Mouse (Mus musculus) embryonic facial prominence, embryonic 12.5 days (tissue): ENCODE measurements around the gene Uvrag. TPM values are rescaled to one million over a fixed set of nuclear protein-coding genes. Genes with fewer than 3 reads are reported as not detected.

Experiments used
- ATAC-seq: fragments of 200-750 bp; cut with Nextera tagmentation; 2 replicates; pipeline ENCODE4 v1.8.0; 2017; ENCODE audit not compliant: insufficient number of reproducible peaks, insufficient read depth, low FRiP score, low TSS enrichment
- H3K27ac ChIP-seq: fragments of 300-500 bp; sonication (generic); 2 replicates; pipeline ENCODE4 v1.5.1; 2016; ENCODE audit warnings: mild to moderate bottlenecking
- H3K27me3 ChIP-seq: fragments of 300-500 bp; sonication (generic); 2 replicates; pipeline ENCODE4 v1.6.1; 2016; ENCODE audit warnings: mild to moderate bottlenecking, moderate library complexity
- H3K36me3 ChIP-seq: fragments of 300-500 bp; sonication (generic); 2 replicates; pipeline ENCODE4 v1.6.1; 2016; ENCODE audit warnings: mild to moderate bottlenecking
- H3K4me1 ChIP-seq: fragments of 300-500 bp; sonication (generic); 2 replicates; pipeline ENCODE4 v1.6.1; 2016
- H3K4me2 ChIP-seq: fragments of 300-500 bp; sonication (generic); replicated peaks from 2 replicates; pipeline ENCODE4 v1.6.1; 2016; ENCODE audit warnings: mild to moderate bottlenecking, moderate library complexity
- H3K4me3 ChIP-seq: fragments of 300-500 bp; sonication (generic); 2 replicates; pipeline ENCODE4 v1.5.1; 2016; ENCODE audit warnings: mild to moderate bottlenecking
- H3K9ac ChIP-seq: fragments of 300-500 bp; sonication (generic); 2 replicates; pipeline ENCODE4 v1.6.1; 2016; ENCODE audit warnings: mild to moderate bottlenecking, moderate library complexity
- H3K9me3 ChIP-seq: fragments of 300-500 bp; sonication (generic); 2 replicates; pipeline ENCODE4 v1.6.1; 2016; ENCODE audit warnings: mild to moderate bottlenecking, moderate library complexity
- WGBS: fragments of 180-500 bp; shearing (Covaris S2); methylation state at CpG from one replicate; pipeline ENCODE4 v1.1.7; 2016; 5-methylcytosine and 5-hydroxymethylcytosine counted together
- polyA plus RNA-seq: library from polyadenylated mRNA; unstranded; fragments of >200 nt; fragmentation: Nextera tagmentation; extraction: Ambion mirVana; gene quantifications from 2 replicates; pipeline ENCODE4 v1.2.1, GENCODE M21; 2016

The Uvrag gene
- polyA plus RNA-seq, 1 experiment from 2014 or later = 20.2 TPM

- Histone ChIP-seq H3K27ac (no peak overlapping the region), H3K4me2 (no peak overlapping the region), H3K36me3 (peaks cover 11% of the 10 kb centered on the region; the same call in 1 of the 2 replicates), H3K4me3 (no peak overlapping the region), H3K4me1 (no peaks in the 10 kb centered on the region), H3K9ac (no peak overlapping the region), H3K27me3 (no peaks in the 10 kb centered on the region), H3K9me3 (no peaks in the 10 kb centered on the region)
- ATAC-seq = no peak
- WGBS = 88% methylated on average over 17 of the region's 17 CpGs
Measured at GRCm38 (mm10) chr7:99091915-99092645, 48.9 kb downstream of the Uvrag start.

GRCm38 (mm10) chr7:99089716-99090115 is 51.2 kb downstream of the Uvrag start:
- Histone ChIP-seq H3K36me3 (peaks cover 8% of the 10 kb centered on the region; the same call in 1 of the 2 replicates), H3K27ac (no peak overlapping the region), H3K9ac (no peak overlapping the region), H3K9me3 (no peaks in the 10 kb centered on the region), H3K4me3 (no peak overlapping the region), H3K27me3 (no peaks in the 10 kb centered on the region), H3K4me1 (0 out of 2 replicates have a peak, but pooled peaks cover 8% of the 10 kb centered on the region), H3K4me2 (no peak overlapping the region)
- no peak for ATAC-seq
- 79% methylated on average over 4 of the region's 4 CpGs for WGBS

DNA sequence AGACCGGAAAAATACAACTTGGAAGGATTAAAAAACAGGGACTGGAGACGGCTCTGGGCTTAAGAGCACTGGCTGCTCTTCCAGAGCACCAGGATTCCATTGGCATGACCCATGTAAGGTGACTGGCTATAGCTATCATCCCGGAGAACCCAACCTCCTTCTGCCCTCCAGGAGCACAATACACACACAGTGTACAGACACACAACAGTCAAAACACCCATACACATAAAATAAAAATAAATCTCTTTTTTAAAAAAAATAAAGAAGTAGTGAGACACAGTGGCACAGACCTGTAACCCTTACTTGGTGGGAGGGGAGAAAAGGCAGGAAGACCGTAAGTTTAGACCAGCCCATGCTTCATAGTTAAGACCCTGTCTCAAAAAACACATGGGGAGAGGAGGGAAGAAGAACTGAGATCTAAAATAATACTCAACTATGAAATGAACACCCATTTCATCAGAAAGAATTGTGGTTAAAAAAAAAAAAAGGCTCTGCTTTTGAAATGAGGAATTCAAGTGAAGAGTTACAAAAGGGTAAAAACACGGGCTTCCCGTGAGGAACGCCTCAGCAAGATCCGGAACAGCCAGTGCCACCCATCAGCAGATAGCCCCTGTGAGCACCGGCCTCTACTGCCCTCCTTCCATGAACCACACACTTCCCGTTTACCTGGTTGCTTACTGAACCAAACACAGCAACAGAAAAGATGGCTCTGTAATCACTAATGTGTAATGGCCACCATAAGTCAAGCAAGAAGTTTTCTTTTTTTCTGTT is 52.2 kb downstream of the Uvrag start:
- Histone ChIP-seq H3K27ac (no peak overlapping the region), H3K4me3 (no peak overlapping the region), H3K9ac (no peak overlapping the region), H3K27me3 (no peaks in the 10 kb centered on the region), H3K4me2 (no peak overlapping the region), H3K9me3 (no peaks in the 10 kb centered on the region), H3K36me3 (peaks cover 4% of the 10 kb centered on the region; the same call in 1 of the 2 replicates), H3K4me1 (0 out of 2 replicates have a peak, but pooled peaks cover 8% of the 10 kb centered on the region)
- ATAC-seq = no peak
- WGBS = 92% methylated on average over 10 of the region's 10 CpGs

GRCm38 (mm10) chr7:99087581-99087980 is 53.4 kb downstream of the Uvrag start:
- Histone ChIP-seq H3K9ac (no peak overlapping the region), H3K27ac (no peak overlapping the region), H3K36me3 (peaks cover 4% of the 10 kb centered on the region; the same call in 1 of the 2 replicates), H3K4me2 (no peak overlapping the region), H3K27me3 (no peaks in the 10 kb centered on the region), H3K4me3 (no peak overlapping the region), H3K9me3 (no peaks in the 10 kb centered on the region), H3K4me1 (0 out of 2 replicates have a peak, but pooled peaks cover 8% of the 10 kb centered on the region)
- no peak for ATAC-seq
- 62% methylated on average over 7 of the region's 7 CpGs for WGBS

DNA sequence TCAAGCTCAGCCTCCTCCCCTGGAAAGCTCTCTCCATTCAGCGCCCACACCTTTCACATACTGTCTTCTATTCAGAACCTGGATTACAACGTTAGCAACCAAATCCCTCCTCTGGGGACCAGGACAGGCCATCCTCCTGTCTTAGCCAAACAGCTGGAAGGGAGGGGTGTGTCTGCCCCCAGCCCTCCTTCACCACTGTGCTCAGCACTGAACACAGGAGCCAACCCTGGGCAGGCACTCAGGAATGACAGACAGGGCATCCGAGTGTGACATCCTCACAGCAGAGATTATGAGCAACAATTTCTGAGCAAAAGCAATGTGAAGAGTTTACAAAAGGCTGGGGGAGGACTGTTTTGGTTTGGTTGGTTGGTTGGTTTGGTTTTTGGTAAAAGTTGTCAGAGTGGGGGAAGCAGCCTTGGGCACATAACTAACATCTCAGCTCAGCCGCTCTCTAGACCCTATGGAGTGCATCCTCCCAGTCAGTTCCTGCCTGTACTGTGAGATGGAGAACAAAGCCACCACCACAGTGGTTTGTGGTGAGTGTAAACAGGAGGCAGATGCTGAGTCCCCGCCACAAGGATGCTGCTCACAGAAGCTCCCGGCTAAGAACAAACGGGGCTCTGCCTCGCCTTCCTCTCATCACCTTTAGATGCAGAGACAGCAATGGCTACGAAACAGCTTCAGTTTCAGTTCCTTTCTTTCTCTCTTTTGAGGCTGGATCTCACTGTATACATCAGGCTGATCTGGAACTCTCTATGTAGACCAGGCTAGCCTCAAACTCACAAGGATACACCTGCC is 54.1 kb downstream of the Uvrag start:
- peak; percentile 69; the same call in 1 of the 2 replicates for ATAC-seq
- H3K36me3 ChIP-seq = peaks cover 4% of the 10 kb centered on the region; the same call in 1 of the 2 replicates
- H3K9ac ChIP-seq = no peak overlapping the region
- 79% methylated on average over 9 of the region's 9 CpGs for WGBS
- H3K4me1 ChIP-seq = 0 out of 2 replicates have a peak, but pooled peaks cover 8% of the 10 kb centered on the region
- H3K27ac ChIP-seq = no peak overlapping the region
- H3K4me3 ChIP-seq = no peak overlapping the region
- H3K4me2 ChIP-seq = no peak overlapping the region
- no peaks in the 10 kb centered on the region for H3K27me3 ChIP-seq
- no peaks in the 10 kb centered on the region for H3K9me3 ChIP-seq

GRCm38 (mm10) chr7:99085249-99085648 is 55.7 kb downstream of the Uvrag start:
- ATAC-seq = no peak
- Histone ChIP-seq H3K36me3 (peaks cover 4% of the 10 kb centered on the region; the same call in 1 of the 2 replicates), H3K4me3 (no peak overlapping the region), H3K4me2 (no peak overlapping the region), H3K9me3 (no peaks in the 10 kb centered on the region), H3K27me3 (no peaks in the 10 kb centered on the region), H3K27ac (no peak overlapping the region), H3K4me1 (0 out of 2 replicates have a peak, but pooled peaks cover 8% of the 10 kb centered on the region), H3K9ac (no peak overlapping the region)
- 85% methylated on average over 3 of the region's 3 CpGs for WGBS

GRCm38 (mm10) chr7:99079522-99079921 is 61.4 kb downstream of the Uvrag start:
- Histone ChIP-seq H3K9ac (no peak overlapping the region), H3K4me2 (no peak overlapping the region), H3K36me3 (no peaks in the 10 kb centered on the region), H3K9me3 (no peaks in the 10 kb centered on the region), H3K4me3 (no peak overlapping the region), H3K27me3 (no peaks in the 10 kb centered on the region), H3K4me1 (peaks cover 16% of the 10 kb centered on the region; the same call in 1 of the 2 replicates), H3K27ac (no peak overlapping the region)
- WGBS = 39% methylated on average over 4 of the region's 4 CpGs
- no peak for ATAC-seq

DNA sequence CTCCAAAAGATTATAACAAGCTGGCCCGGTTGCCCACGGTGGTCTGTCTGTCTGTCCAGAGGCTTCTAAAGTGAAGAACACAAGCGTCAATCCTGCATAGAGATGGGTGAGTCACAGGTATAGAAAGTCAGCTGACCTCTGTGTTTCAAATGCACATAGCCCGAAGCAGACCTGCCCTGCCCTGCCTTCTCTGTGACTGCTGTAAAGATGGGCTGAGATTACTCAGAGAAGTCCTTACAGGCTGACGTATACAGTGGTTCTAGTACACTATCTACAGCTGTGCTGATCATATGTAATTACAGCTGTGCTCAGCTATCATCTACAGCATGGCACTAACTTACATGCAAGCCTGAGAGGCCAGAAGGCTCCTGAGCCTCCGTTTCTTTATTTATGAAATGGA is 62.1 kb downstream of the Uvrag start:
- no peak overlapping the region for H3K9ac ChIP-seq
- 88% methylated on average over 6 of the region's 6 CpGs for WGBS
- no peak overlapping the region for H3K27ac ChIP-seq
- H3K36me3 ChIP-seq = no peaks in the 10 kb centered on the region
- H3K4me2 ChIP-seq = no peak overlapping the region
- H3K4me3 ChIP-seq = no peak overlapping the region
- no peak for ATAC-seq
- H3K9me3 ChIP-seq = no peaks in the 10 kb centered on the region
- peaks cover 16% of the 10 kb centered on the region; the same call in 1 of the 2 replicates for H3K4me1 ChIP-seq
- H3K27me3 ChIP-seq = no peaks in the 10 kb centered on the region

DNA sequence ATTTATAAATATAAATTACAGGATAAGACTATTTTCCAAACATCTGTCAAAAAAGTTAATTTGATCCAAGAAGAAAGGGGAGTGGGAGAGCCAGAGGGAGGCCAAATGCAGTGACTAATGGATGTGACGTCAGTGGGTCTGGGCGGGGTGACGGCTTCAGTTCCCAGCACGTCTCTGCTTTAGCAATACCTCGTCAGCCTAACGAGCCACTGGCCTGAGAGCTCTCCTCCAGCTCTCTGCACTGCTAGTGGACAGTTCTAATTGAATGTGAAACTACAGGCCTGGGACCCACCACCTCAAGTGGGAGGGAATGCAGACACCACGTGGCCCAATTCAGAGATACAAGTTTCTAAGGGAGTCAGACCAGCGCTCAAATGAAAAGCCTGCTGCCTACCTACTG is 63.7 kb downstream of the Uvrag start:
- ATAC-seq = no peak
- H3K9ac ChIP-seq = no peak overlapping the region
- peaks cover 16% of the 10 kb centered on the region; the same call in 1 of the 2 replicates for H3K4me1 ChIP-seq
- no peaks in the 10 kb centered on the region for H3K36me3 ChIP-seq
- H3K4me2 ChIP-seq = no peak overlapping the region
- no peak overlapping the region for H3K4me3 ChIP-seq
- H3K27ac ChIP-seq = no peak overlapping the region
- no peaks in the 10 kb centered on the region for H3K27me3 ChIP-seq
- WGBS = 68% methylated on average over 8 of the region's 8 CpGs
- H3K9me3 ChIP-seq = no peaks in the 10 kb centered on the region

DNA sequence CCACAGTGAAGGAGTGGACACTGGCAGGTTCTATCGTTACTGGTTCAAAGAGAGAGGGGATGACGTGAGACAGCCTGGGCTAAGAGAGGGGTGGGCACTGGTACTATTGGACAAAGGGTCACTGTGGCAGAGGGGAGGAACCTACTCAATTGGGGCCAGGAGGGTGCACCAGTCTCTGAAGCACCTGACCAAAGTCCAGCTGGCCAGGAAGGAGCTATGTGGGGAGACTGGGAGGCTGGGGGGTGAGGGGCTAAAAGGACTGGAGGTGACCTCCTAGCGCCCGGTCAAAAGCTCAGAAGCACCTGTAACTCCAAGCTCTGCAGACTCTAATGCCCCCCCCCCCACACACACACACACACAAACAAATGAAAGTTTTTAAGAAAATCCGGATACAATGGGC is 65.8 kb downstream of the Uvrag start:
- Histone ChIP-seq H3K4me2 (no peak overlapping the region), H3K4me1 (peaks cover 16% of the 10 kb centered on the region; the same call in 1 of the 2 replicates), H3K9me3 (no peaks in the 10 kb centered on the region), H3K36me3 (no peaks in the 10 kb centered on the region), H3K27me3 (no peaks in the 10 kb centered on the region), H3K27ac (no peak overlapping the region), H3K9ac (no peak overlapping the region), H3K4me3 (no peak overlapping the region)
- ATAC-seq = no peak
- 80% methylated on average over 5 of the region's 5 CpGs for WGBS

- peaks cover 16% of the 10 kb centered on the region; the same call in 1 of the 2 replicates for H3K4me1 ChIP-seq
- H3K36me3 ChIP-seq = no peaks in the 10 kb centered on the region
- 0 out of 2 replicates have a peak, but pooled peaks have one; percentile 32 for ATAC-seq
- no peak overlapping the region for H3K27ac ChIP-seq
- H3K9ac ChIP-seq = no peak overlapping the region
- 33% methylated on average over 7 of the region's 7 CpGs for WGBS
- H3K4me2 ChIP-seq = no peak overlapping the region
- H3K27me3 ChIP-seq = no peaks in the 10 kb centered on the region
- no peak overlapping the region for H3K4me3 ChIP-seq
- H3K9me3 ChIP-seq = no peaks in the 10 kb centered on the region
Measured at GRCm38 (mm10) chr7:99073734-99074372, 67.1 kb downstream of the Uvrag start.
